Mouse (Mus musculus) brown adipose tissue, adult 24 weeks (tissue): Measurements from ENCODE around the gene Zbtb45. TPM values are rescaled to one million over a fixed set of nuclear protein-coding genes. Genes with fewer than 3 reads are reported as not detected.

Source experiments
- H3K27ac ChIP-seq: fragments of 200-500 bp; replicated peaks from 2 replicates; pipeline ENCODE4 v1.5.1; 2012; ENCODE audit warnings: low read depth, mild to moderate bottlenecking, low read length
- H3K4me1 ChIP-seq: fragments of 200-500 bp; 2 replicates; pipeline ENCODE4 v1.6.1; 2012; ENCODE audit warnings: low read length, mixed read lengths; ENCODE audit not compliant: control insufficient read depth, insufficient read depth, insufficient read length
- H3K4me3 ChIP-seq: fragments of 200-500 bp; 2 replicates; pipeline ENCODE4 v1.5.1; 2012; ENCODE audit warnings: low read depth, mild to moderate bottlenecking, low read length, moderate library complexity; ENCODE audit not compliant: insufficient read depth
- polyA plus RNA-seq: library from polyadenylated mRNA; stranded (reverse); fragments of >200 nt; gene quantifications from 2 replicates; pipeline ENCODE4 v1.2.4, GENCODE M21; 2012; ENCODE audit not compliant: missing spikeins, insufficient read depth, insufficient read length

The Zbtb45 gene
- polyA plus RNA-seq, 1 experiment = 2.1 TPM

DNA sequence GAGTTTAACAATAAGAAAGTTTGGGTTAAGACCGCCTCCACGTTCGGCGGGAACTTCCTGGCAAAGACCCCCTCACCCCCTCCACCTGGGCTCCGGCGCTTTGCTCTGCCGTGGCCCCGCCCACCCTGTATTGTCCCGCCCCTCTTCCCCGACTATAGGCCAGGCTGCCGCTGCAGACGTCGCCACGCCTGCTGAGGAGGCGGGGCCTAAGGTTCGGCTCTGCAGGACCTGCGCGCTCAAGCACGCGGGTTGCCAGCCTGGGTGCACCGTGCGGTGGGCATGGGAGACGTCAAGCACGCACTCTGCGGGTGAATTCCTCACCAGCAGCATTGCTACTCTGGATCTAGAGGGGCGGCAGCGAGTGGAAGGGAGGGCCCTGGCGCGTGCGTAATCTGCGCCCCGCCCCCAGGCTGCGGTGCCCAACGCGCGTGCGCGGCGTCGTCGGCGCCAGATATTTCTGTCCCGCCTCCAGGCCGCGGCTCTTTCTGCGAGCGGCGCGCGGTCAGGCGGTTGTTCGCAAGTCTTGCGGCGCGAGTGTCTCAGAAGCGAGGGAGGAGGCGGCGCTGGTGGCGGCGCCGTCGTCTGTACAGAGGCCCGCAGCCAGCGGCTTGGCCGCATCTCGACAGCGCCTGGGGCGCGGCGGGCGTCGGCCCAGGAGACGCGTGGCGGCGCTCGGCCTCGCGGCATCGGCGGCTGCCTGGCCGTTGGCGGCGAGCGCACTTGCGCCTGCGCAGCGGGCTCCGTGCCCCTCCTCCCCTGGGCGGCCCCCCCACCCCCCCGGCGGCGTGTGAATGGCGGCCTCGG, 14.3 kb upstream of the Zbtb45 start:
- peak overlapping the region; percentile 80 for H3K27ac ChIP-seq
- H3K4me1 ChIP-seq = 0 out of 2 replicates have a peak, but pooled peaks cover 5% of the 10 kb centered on the region
- H3K4me3 ChIP-seq = peak overlapping the region; percentile 85

DNA sequence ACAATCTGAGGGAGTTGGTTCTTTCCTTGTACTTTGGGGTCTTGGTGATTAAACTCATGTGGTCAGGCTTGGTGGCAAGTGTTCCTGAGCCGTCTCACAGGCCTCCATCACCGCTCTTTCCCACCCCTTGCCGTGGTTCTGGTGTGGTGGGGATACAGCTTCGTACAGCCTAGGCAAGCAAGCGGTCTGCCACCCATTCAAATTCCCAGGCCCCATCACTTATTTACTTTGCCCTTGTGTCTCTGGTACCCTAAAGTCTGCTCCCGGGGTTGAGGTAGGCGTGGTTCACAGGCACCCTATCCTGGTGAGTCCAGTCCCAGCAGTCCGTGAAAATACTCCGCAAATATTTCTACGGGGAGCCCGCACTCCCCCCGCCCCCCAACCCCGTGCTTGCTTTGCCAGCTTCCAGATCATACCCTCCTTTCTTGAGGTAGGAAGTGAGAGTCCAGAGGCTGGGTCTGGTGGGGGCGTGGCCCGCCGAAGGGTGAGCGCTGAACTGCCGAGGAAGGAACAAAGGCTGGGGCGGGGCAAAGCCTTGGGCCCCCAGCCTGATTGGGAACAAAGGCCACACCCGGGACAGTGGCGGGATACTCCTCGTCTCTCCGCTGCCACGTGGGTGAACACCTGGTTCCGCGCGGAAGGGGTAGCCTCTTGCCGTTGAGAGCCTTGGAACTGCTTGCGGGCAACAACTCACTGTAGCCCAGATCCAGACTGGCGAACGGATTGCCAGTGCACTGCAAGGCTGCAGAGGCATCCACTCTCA, 13.1 kb upstream of the Zbtb45 start:
- Histone ChIP-seq H3K4me3 (peak overlapping the region; percentile 85), H3K27ac (no peak overlapping the region), H3K4me1 (0 out of 2 replicates have a peak, but pooled peaks cover 5% of the 10 kb centered on the region)

DNA sequence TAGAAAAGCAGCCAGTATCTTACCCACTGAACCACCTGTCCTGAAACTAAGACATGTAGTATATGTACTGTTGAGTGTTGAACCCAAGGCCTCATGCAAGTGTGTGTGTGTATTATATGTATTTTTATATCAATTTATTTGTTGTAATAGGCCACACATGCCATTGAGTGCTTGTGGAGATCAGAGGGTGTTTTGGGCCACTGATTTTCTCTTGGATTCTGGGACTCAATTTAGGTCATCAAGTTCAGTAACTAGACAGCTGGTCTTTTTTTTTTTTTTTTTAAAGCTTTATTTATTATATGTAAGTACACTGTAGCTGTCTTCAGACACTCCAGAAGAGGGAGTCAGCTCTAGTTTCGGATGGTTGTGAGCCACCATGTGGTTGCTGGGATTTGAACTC, 5.4 kb upstream of the Zbtb45 start:
- peaks cover 5% of the 10 kb centered on the region; the same call in 1 of the 2 replicates for H3K4me1 ChIP-seq
- no peak overlapping the region for H3K4me3 ChIP-seq
- no peak overlapping the region for H3K27ac ChIP-seq

DNA sequence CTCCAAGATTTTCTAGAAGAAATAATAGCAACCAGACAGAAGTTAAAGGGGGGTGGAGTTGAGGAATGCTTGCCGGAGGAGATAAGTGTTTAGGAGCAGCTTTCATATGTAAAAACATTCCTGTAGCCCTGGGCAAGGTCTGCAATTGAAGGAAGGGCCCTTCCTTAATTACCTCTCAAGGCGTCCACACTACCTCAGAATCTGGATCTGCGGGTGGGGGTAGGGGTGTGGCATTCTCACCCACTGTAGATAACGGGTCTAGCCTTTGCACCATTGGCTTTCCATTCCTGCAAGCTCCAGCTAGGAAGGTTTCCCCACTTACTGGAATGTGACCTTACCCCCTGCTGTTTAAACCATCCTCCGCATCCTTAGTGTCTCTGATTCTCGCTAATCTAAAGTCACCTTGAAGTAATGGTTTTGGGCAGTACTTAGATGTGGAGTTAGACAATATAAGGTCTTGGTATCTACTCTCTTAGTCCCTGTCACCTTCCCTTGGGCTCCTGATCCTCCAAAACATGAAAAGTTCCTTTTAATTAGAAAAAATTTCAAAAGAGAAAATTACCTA, 4.5 kb upstream of the Zbtb45 start:
- Histone ChIP-seq H3K4me1 (peaks cover 6% of the 10 kb centered on the region; the same call in 1 of the 2 replicates), H3K27ac (no peak overlapping the region), H3K4me3 (no peak overlapping the region)

DNA sequence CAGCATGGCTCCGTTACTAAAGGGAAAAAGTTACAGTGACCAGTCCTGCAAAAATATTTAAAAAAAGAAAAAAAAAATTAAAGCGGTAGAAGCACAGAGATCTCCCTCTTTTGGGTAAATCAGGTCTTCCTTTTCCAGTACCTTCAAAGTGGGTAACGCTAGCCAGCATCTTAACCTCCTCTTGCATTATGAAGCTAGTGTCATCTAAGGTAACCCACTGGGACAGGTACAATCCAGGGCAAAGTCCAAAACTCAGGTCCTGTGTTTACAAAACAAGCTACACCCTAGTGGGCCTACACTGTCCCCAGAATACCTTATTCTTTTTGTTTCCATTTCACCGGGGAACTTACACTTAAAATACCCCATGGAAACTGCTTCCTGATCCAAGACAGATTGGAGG, 3.8 kb upstream of the Zbtb45 start:
- H3K4me3 ChIP-seq = no peak overlapping the region
- no peak overlapping the region for H3K27ac ChIP-seq
- H3K4me1 ChIP-seq = peaks cover 6% of the 10 kb centered on the region; the same call in 1 of the 2 replicates

DNA sequence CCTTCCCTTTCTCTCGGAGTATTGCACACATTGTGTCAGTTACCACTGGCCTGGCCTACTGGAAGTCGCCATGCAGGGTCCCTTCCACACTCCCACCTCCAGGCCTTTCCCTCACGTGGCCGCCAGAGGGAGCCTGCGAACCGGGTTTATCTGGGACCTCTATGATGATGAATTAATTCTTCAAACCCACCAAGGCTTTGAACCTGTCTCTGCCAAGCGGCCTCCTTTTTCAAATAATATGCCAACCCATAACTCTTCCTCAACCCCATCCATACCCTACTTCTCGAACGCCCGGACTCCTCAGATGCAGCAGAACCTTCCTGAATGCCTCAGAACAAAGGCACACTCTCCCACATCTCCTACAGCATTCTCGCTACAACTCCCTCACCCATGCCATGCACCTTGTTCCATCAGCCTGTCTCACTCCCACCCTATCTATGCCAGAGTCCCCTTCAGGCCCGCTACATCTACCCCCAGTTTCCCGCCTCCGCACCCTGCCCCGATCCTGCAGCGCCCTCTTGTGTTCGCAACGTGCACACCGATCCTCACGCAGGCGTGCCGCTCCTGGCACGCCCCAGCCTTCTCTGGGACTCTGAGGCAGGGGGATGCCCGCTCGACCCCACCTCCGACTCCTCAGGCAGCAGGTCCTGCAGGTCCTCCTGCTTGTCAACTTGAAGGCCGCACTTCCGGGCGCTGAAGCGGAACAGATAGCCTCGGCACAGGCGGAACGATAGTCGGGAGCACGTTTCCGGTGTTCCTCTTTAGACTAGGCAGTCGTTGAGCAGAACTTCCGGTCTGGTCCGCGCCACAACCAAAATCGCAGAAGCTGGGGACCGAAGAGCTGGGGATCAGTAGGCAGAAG, 460 bp downstream of the Zbtb45 start:
- H3K27ac ChIP-seq = peak overlapping the region; percentile 89

DNA sequence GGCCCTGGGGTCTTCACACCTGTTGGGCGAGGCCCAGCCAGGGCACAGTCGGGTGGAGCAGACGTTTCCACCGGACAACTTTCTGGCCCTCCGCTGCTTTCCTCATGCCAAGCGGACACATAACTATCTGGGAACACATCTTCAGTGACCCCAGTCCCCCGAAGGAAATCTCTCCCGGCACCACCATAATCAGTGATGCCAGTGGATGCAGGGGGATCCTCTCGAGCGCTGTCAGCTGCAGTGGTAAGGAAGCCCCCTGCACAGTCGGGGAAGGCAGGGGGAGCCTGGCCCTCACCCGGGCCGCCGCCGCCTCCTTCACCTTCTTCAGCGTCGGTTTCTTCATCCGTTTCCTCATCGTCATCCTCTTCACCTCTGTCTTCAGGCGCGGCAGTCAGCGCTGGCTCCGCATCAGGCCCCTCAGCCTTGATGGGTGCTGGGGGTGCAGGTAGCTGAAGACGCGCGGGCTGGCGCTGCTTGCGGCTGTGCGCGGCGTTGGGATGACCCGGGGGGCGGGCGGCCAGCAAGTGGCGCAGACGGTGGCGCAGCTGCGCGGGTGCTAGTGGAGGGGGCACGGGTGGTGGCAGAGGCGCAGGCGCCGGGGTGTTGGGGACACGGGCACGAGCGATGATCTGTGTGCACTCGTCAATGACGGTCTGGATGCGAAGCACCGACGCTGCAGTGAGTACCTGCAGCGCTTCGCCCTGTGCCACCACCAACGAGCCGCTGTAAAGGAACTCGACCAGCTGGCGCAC, 2.3 kb downstream of the Zbtb45 start:
- no peak overlapping the region for H3K4me3 ChIP-seq
- 0 out of 2 replicates have a peak overlapping the region, but pooled peaks have one; percentile 14 for H3K27ac ChIP-seq
- H3K4me1 ChIP-seq = peaks cover 6% of the 10 kb centered on the region; the same call in 1 of the 2 replicates

More for the DNA sequence above, 460 bp downstream of the Zbtb45 start:
- peak overlapping the region; percentile 94 for H3K4me3 ChIP-seq
- H3K4me1 ChIP-seq = peaks cover 6% of the 10 kb centered on the region; the same call in 1 of the 2 replicates

DNA sequence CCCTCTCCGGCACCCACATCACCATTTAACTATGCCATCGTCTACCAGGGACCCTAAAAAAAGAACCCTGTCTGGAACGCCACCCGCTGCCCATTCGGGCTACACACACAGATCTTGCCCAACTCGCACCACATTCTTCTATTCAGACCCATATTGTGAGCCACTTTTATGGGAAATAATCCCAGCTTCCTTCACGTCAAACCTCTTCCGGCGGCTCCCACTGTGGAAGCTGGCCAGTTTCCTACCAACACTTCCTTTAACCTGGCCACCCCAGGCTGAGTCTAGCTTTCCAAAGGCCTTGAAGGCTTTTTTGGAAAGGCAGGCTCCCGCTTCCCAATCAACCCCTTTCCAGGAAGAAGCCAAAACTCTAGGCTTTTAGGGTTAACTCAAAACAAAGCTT, 3.3 kb downstream of the Zbtb45 start:
- H3K27ac ChIP-seq = peak overlapping the region; percentile 83
- H3K4me1 ChIP-seq = peaks cover 6% of the 10 kb centered on the region; the same call in 1 of the 2 replicates
- peak overlapping the region; percentile 13 for H3K4me3 ChIP-seq

DNA sequence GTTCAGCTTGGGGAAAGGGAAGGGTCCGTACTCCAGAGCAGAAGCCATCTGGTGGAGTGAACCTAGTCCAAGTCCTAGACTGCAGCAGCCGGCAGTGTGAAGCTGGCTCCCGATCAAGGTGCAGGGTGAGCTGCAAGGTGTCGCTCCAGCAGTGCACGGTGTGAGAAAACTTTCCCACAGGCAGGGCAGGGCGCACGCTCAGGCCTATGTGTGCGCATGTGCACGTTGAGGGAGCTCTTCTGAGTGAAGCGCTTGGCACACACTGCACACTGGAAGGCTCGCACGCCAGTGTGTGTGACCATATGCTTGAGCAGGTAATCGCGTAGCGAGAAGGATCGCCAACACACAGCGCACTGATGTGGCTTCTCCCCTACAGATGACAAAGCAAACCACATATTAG, 3.8 kb downstream of the Zbtb45 start:
- Histone ChIP-seq H3K27ac (peak overlapping the region; percentile 55), H3K4me3 (0 out of 2 replicates have a peak overlapping the region, but pooled peaks have one; percentile 13), H3K4me1 (peaks cover 6% of the 10 kb centered on the region; the same call in 1 of the 2 replicates)

DNA sequence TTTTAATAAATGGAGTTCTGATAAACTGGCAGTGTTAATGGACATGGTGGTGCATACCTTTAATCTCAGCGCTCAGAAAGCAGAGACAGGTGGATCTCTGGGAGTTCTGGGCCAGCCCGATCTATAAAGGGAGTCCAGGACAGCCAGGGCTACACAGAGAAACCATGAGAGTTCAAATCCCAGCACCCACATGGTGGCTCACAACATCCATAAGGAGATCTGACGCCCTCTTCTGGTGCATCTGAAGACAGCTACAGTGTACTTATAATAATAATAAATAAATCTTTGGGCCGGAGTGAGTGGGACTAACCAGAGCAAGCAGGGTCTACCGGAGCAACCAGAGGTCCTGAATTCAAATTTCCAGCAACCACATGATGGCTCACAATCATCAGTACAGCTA, 6.5 kb downstream of the Zbtb45 start:
- H3K4me3 ChIP-seq = no peak overlapping the region
- H3K4me1 ChIP-seq = no peaks in the 10 kb centered on the region
- H3K27ac ChIP-seq = no peak overlapping the region

DNA sequence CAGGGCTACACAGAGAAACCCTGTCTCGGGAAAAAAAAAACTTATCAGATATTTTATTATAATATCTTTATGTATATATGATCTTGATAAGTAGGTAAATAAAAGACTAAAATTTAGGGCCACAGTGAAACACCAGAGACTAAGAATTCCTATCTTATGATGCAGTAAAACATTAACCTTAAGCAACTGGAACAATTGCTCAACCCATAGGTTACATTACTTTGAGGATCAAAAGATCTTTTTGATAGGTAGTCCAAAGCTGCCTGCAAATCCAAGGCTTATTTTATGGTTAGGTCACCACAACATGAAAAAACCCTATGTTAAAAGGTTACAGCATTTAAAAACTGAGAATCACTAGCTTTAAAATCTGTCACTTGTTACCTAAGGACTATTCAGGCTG, 8.2 kb downstream of the Zbtb45 start:
- Histone ChIP-seq H3K4me3 (no peak overlapping the region), H3K27ac (no peak overlapping the region), H3K4me1 (no peaks in the 10 kb centered on the region)

DNA sequence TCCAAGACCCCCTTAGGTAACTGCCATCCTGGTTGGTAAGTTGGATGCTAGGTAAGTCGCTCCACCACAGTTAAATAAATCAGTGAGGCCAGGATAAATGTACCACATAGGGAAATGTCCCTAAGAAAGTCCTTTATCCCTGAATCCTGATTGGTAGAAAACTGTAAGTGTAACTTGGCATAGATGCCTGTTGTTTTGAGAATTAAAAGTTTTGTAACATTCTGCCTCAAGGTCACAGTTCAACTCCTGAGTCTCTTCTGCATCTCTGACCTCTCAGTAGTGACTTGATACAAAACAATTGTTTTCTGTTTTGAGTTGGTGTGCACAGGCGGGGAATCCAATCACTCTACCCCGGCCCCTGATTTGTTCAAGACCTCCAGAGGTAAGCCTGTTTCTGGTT, 11.0 kb downstream of the Zbtb45 start, which contains the start of gene Trim28:
Gene Trim28 (plus strand): TSS at position 264 of the 400 bp plus-strand sequence.
- no peaks in the 10 kb centered on the region for H3K4me1 ChIP-seq
- no peak within 1 kb of the TSS for H3K27ac ChIP-seq
- no peak within 1 kb of the TSS for H3K4me3 ChIP-seq

DNA sequence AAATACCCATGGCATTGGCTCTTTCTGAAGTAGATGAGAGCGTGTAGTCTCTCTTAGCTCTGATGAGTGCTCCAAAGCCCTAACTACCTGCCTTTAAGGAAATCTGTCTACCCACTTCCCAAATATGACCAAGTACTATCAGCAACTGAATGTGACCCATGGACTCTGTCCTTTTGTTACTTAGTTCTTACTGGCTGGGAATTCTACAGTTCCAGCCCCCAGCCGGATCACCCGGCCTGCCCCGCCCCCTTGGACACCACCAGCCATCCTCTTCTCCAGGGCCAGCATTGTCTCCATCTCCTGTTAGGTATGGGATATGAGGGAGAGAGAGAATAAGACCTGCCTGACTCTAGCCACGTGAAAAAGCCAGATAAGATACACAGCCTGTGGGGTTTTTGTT, 11.8 kb downstream of the Zbtb45 start, which contains the start of gene Slc27a5:
Gene Slc27a5 (minus strand): TSS at position 140 of the 400 bp plus-strand sequence.
- Histone ChIP-seq H3K27ac (no peak within 1 kb of the TSS), H3K4me1 (no peaks in the 10 kb centered on the region)

DNA sequence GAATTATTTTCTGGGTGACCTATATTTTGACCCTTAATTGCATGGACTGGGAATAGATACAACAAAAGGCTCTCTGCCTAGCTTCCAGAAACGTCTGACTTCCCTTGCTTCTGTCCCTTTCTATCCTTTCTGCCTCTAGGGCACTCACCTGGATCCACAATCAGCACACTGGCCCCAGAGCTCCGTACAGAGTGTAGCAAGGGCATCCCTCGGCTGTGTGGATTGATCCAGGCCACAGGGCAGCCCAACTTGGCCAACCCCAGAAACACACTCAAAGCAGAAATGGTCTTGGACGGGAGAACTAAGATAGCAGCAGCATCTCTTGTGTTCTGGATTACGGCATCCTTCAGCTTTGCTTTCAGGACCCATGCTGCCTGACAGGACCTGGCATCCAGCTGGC, 12.6 kb downstream of the Zbtb45 start:
- H3K4me3 ChIP-seq = no peak overlapping the region
- H3K4me1 ChIP-seq = no peaks in the 10 kb centered on the region
- no peak overlapping the region for H3K27ac ChIP-seq

More for the DNA sequence above, 11.8 kb downstream of the Zbtb45 start, which contains the start of gene Slc27a5:
- H3K4me3 ChIP-seq = no peak within 1 kb of the TSS
